Mouse (Mus musculus) erythroblast, adult 5-6 weeks (primary cell): Measurements from ENCODE around the gene Pcsk2. TPM values are rescaled to one million over a fixed set of nuclear protein-coding genes. Genes with fewer than 3 reads are reported as not detected.

ENCODE experiments used
- ATAC-seq: replicated peaks from 2 replicates; pipeline ENCODE4 v1.8.0; 2016; ENCODE audit warnings: moderate number of reproducible peaks, mild to moderate bottlenecking, moderate TSS enrichment, inconsistent platforms; ENCODE audit not compliant: poor library complexity, low FRiP score, severe bottlenecking
- total RNA-seq, 2 experiments: library from RNA; stranded (forward) in 1 of 2; stranded (reverse) in 1 of 2; fragments of 150-400 nt in 1 of 2; fragments of 200-764, 138-1000 nt in 1 of 2; gene quantifications; 2 replicates each; pipeline versions ENCODE4 v1.2.3 to v1.2.4; 2015 to 2017; ENCODE audit warnings: low replicate concordance in 2 of 2

Pcsk2 gene
- total RNA-seq, 2 experiments from 2014 or later = not detected

DNA sequence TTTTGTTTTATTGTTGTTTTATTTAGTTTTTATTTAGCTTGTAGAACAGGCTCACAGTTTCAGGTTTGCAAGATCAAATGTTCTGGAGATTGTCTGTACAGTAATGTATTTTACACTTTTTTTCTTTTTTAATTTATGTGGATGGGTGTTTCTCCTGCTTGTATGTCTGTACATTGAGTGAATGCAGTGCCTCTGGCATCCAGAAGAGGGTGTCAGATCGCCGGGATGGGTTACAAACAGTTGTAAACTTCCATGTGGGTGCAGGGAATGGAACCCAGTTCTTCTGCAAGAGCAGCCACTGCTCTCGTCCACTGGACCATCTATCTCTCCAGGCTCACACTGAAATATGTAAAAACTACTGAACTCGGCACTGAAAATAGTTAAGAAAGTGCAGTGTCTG, 169.2 kb downstream of the Pcsk2 start:
- no peak for ATAC-seq

DNA sequence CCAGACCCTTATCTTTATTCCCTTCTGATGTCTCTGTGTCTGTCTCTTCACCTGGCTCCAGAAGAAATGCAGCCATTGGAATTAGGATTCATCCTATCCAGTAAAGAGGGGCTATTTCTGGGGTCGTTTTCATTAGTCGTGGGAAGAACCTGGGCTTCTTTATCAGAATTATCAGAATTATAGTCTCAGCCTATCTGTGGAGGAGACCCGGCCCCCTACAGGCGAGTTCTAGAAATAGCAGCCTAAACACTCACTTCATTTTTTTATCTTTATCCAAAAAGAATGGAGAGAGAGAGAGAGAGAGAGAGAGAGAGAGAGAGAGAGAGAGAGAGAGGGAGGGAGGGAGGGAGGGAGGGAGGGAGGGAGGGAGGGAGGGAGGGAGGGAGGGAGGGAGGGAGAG, 177.3 kb downstream of the Pcsk2 start:
- no peak for ATAC-seq

DNA sequence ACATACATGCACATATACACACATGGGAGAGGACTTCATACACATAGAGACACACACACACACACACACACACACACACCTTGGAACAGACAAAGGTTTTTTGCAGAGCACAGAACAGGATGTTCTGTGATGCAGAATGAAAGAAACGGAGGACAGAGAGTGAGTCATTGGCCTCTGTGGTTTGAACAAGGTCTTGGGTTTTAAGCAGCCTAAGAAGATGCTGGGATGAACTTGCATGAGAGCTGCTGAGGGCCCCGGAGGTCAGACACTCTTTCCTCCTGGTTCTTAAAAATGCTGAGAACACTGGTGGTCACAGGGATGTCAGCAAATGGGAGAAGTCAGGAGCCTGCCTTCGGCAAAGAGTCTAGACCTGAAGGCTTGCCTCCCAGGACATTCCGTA, 178.1 kb downstream of the Pcsk2 start:
- no peak for ATAC-seq

DNA sequence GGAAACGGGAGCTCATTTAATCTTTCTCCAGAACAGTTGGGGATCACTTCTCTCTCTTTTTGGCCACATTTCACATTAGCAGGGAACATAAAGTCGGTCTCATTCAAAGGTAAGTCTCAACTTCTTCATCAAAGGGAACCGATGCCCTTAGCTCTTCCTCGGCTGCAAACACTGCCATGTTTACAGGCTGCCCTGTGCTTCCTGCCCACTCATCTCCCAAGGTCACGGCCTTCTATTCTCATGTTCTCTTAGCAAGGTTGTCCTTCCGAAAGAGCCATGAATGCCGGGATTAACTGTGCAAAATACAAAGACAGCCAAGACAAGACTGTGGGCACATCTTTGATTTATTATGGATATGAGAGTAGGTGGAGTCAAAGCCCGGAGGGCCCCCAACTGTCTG, 178.8 kb downstream of the Pcsk2 start:
- no peak for ATAC-seq

DNA sequence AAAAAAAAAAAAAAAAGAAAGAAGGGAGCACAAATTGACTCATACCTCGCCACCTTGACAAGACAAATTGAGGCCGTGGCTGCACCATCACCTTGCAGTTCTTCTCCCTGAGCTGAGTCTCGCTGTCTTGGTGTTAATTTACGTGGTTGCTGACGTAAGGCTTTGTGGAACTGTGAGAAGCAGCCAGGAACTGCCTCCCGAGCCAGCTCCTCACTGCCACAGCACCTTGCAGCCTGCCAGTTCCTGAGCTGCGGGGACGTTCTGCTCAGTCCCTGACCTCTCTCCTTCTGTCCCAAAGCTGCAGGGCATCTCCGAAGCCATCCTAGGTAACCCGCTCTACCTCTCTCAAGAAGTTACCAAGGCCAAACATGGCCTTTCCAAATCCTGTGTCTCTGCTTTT, 186.5 kb downstream of the Pcsk2 start:
- no peak for ATAC-seq

DNA sequence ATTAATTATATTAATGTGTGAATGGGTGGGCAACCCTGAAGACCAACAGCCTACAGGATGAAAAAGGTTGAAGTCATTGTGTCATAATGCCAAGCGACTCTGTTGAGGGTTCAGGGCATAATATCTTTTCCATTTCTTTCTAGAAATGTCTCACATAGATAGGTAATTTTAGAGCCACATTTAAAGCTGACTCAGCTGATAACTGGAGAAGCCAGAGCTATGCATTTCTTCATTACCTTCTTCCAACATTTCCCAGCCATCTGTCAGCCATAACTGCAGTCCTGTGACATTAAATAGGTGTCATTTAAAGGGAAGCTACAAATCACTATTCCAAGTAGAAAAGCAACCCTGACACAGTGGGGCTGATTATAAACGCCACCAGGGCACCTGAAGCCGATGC, 189.5 kb downstream of the Pcsk2 start:
- no peak for ATAC-seq

DNA sequence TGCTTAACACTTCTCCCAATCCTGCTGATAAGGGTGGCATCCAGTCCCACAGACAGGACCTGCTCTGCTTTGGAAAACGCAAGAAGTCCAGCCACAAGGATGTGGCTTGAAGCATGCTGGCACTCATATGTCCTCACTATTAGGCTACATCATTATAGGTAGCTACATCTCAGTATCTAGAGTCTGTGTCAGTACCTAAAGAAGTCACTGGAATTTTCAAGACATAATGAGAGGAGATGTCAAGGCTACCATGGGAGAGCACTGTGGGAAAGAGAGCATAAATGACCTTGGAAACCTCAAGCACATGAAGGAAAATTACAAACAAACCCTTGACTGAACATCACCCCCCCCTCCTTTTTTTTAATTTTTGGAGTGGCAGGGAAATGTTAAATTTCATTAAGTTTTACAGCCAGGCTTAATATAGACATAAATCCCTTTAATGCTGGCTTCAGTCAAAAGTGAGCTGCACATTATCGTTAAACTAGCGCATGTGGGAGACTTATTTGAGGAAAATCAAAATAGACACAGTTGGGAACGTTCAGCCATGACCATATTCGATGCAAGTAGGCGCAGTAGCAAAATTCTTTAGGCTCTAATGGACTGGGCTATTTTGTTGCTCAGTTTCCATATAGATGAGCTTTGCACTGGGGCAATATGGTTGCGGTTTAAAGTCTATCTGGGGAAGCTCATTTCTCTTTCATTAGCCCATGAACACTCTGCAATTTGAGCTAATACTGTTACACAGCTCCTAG, 193.7 kb downstream of the Pcsk2 start:
- ATAC-seq = no peak

DNA sequence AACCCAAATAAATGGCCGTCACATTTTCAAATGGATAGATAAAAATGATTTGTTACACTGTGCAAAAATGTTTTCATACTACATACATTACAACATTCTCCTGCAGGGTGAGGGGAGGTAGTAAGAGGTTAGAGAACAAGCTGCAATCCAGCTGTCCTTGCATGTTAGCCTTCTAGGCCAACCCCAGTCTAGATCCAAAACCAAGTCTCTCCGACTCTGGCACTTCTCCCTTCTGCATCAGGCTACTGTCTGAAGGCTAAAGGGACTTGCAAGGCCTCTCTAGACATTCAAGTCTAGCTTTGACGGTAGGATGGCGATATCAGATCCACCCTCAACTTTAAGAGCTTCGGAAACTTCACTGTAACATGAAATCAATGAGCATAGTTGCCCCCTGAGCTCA, 196.5 kb downstream of the Pcsk2 start:
- no peak for ATAC-seq

DNA sequence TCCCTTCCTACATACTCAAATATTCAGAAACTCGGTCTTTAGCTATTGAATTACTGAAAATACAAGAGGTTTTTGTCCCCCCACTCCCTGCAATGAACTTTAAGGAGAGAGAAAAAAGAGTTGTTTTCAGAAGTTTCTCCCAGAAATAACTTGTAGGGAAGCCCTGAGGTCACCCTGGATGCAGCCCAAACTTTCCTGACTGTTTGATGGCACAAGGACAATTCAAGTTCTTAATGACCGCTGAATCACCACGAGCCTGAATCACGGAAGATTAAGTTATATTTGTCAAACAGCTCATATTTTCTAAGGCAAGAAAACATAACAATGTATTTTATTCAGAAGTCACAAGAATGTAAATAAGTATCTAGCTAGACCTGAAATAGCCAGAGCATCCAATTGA, 197.1 kb downstream of the Pcsk2 start:
- ATAC-seq = no peak

DNA sequence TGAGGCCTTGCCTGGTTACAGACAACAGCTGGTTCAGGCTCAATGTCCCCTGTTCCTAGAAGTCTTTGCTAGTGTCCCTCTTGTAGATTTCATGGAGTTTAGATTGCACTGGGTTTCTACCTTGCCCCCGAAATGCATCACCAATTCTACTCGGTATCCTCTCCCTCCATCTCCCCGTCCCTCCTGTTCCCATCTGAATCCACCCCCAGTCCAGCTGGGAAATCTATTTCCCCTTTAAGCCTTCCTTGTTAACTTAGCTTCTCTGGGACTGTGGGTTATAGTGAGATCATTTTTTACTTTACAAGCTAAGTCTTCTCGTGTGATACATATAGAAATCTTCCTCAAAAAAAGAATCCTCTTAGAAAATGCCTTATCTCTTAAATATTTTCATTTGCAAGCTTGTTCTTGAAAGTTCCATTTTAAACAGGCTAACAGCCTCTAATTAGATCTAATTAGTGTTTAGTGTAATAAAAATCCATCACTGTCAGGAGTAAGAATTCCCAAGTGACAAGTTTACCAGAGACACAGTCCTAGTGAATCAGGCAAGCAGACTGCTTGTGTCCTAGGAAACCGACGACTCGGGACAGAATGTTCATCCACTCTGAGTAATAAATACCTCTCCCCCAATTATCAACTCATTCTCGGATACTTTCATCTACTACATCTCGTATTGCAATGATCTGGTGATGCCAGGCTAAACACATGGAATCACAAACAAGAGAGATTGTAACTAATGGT, 206.3 kb downstream of the Pcsk2 start:
- no peak for ATAC-seq

DNA sequence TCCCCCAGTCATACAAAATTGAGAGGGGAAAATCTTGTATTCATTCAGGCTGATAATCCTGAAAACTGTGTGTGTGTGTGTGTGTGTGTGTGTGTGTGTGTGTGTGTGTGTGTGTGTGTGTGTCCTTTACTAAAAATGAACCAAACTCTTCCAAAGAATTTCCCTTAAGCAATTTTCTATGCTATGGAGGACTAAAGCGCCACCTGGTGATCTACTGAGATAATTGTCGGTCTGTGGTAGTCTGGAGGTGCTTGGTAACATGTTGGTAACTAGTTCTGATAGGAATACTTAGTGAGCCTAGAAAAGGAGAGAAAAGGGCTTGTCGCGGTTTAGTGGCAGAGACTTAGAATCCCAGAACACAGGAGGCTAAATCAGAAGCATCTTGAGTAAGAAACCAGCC, 230.5 kb downstream of the Pcsk2 start:
- no peak for ATAC-seq

DNA sequence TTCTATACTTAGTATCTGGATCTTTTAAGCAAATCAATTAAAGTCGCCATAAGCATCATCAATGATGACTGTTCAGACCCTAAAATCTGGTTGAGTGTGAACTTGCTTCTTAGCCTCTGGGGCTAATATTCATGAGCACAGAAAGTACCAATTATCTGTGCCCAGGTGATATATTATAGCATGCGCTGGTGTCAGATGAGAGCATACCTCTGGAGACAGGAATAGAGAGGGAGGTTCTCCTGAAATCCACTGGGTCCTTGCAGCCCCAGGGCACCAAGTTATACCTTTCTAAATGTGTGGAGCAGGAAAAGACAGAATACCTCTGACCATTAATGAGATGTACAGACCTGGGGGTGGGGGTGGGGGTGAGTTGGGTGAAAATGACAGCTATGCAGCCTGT, 234.4 kb downstream of the Pcsk2 start:
- ATAC-seq = no peak

DNA sequence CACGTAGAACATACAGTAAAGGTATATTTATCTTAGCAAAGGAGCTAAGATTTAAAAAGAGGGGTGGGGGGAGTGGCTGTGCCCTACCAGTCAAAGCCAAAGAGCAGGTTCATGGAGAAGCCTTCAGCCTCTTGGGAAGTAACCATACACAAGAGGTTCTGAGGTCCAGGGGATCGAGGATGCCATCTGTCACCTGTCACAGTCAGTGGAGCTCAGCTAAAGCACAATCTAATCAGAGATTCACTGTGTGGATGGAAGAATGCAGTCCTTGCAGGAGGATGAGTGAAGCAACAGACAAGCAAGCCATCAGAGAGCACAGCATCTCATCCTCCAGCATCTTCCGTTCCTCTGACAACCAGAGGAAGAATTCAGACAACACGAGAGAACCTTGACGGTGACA, 244.0 kb downstream of the Pcsk2 start:
- ATAC-seq = no peak

DNA sequence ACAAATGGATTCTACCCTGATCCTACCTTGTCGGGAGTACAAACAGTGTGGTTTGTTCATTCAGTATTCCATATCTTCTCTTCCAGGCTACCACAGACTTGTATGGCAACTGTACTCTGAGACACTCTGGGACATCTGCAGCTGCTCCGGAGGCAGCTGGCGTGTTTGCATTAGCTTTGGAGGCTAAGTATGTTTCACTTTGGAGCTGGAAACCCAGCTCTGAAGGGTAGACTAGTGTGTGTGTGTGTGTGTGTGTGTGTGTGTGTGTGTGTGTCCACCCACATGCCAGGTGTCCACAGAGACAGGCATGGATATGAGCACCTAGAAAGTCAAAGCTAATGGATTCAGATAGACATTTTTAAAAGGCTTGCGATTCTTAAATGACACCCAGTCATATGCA, 249.9 kb downstream of the Pcsk2 start:
- no peak for ATAC-seq

DNA sequence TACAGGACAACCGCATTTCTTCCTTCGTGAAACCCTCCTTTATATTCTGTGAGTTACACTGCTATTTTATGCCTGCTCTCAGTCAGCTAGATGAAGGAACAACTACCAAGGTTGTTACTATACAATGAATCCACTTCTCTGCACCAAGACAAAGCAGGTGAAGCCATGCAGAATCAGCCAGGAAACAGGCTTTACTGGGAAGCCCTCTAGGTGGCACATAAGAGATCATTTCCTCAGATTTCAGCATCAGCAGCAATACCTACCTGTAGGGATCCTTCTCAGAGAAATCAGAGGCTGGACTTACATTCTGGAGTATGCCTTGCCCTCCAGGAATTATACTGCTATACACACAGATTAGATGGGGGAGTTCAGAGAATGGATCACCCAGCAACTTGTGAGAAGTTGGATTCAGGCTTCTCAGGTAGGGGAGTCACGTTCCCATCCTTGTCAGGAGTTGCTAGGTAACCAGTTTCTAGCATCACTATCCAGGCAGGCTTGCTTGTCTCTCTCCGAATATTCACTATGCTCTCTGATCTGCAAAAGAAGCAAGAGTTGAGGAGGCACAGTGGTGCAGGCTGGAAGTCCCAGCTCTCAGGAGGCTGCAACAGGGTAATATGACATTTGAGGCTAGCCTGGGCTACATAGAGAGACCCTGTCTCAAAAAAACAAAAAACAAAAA, 250.5 kb downstream of the Pcsk2 start:
- no peak for ATAC-seq

DNA sequence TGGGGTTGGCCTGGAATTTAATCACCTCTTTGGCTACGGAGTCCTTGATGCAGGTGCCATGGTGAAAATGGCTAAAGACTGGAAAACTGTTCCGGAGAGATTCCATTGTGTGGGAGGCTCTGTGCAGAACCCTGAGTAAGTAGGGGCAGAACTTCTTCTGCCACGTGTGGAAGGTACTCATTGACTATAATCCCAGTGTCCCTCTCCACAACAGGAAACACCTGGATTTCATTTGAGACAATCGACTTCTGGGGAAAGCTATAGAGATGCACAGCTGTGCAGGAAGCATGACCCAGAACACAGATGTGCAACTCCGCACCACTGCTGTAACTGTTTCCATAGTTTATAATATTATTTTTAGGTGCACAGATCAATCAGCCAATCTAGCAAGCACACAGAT, 255.1 kb downstream of the Pcsk2 start:
- no peak for ATAC-seq

DNA sequence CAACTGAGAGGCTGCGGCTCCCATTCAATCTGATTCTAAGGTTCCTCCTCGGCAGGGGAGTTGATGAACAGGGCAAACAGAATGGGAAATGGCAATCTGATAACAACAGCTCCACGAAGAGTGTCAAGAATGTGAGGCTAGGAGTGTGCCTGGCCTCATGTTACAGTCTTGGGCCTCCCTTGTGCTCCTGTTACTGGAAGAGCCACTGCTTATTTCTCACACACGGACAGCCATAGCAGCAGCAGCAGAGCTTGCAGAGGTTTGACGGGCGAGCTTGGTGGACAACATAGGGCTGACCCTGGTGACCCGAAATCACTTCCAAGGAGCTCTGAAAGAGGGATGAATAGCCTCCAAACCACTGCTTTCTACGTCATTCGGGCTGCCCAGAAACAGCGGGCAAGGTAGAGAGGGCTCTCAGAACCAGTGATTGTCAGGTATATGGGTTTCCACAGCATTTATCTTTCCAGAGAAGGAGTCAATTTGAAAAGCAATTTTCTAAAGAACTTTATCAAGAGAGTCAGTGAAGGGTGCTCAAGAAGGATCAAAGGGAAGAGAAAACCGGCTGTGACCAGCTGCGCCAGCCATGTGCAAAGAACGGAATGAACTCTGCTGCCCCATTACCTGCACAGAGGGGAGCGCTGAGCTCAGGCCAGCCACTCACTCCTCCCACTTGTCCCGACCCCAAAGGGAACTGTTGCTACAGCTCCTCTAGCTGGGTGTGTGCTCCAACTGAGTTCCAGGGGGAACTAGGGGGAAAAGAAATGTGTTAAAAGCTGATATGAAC, 260.4 kb downstream of the Pcsk2 start:
- no peak for ATAC-seq

DNA sequence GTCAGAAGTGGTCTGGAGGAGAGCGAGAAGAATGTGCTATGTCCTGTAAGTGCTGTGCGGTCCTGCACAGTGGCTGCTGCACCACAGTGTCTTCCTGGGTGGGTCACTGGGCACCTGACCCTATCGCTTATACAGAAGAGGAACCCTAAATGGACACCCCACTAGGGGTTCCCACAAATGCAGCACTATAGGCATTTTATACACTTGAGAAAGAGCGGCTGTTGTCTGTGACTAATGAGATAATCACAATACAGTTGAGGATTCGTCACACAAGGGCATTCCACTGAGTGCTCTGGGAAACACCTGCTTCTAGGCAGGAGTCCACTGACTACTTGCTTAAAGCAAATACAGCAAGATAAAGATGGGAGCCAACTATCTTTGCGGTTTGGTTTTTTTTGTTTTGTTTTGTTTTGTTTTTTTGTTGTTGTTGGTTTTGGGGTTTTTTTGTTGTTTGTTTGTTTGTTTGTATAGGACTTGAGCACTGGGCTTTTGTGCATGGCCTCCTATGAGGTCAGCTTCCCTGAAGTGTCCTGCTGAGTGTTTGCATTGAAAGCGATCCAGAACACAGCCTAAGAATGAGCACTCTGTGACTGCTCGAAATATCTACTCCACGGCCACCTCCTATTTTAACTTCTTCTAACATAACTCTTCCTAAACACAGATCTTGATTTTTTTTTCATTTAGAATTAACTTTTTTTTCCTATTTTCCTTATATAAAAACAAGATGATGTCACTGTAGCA, 261.1 kb downstream of the Pcsk2 start:
- ATAC-seq = no peak

DNA sequence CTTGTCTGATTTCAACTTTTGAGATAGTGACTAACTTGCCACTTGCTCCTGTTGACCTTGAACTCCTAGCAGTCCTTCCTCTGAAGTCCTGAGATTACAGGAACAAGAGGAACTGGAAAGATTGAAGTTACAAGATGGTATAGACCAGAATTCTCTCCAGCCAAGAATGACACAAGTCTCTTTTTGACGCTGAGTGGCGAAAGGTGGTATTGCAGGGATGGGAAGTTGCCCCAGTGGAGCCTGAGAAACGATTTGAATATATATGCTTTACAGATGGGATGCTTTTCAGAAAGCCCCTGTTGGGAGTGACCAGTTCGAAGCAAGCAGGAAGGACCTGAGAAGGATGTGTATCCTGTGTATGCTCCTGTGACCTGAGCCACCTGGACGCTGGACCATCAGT, 262.8 kb downstream of the Pcsk2 start:
- no peak for ATAC-seq

DNA sequence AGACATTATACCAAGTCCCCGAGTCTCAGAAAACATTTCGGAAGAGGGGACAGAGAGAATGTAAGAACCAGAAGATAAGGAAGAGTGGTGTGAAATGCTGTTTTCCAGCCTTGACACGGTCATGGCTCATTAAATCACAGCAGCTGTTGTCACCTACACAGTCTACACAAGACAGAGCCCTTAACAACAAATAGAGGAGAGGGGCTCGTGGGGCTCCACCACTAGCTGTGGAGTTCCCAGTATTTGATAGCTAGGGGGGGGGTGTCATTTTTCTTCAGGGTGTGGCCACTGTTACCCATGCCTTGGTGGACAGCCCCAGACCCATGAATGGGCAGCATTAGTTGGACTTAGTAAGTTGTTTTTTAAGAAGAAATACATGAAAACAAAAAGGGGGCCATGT, 266.3 kb downstream of the Pcsk2 start:
- no peak for ATAC-seq
